Mouse (Mus musculus) effector memory CD4-positive, alpha-beta T cell, adult 5 months (primary cell): ENCODE measurements around the gene Nutm2. TPM values are rescaled to one million over a fixed set of nuclear protein-coding genes. Genes with fewer than 3 reads are reported as not detected.

Experiments used
- polyA plus RNA-seq: library from polyadenylated mRNA; unstranded; fragments of 100-300 nt; shearing (Covaris generic); gene quantifications from one replicate; pipeline ENCODE4 v1.2.1, GENCODE M21; 2017

The Nutm2 gene
- polyA plus RNA-seq, result not detected

DNA sequence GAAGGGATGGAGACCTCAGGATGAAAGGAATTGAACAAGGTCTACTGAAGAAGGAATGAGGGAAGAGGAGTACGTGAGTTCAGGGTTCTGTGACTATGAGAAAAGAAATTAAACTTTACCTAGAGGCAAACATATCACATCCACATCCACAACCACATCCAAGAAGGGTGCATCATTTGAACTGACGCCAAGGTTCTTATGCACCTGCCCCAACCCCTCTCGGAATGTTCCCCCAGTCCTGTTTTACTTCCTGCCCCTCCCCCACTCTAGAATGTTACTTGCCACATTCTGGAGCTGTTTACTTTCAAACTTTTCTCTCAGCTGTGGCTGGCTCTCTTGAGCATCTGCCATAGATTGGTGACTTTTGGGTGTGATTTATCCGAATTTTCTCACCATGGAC is at the start of gene Nutm2:
Gene Nutm2, plus strand, starts transcription at position 301 of the 400 bp plus-strand sequence.

DNA sequence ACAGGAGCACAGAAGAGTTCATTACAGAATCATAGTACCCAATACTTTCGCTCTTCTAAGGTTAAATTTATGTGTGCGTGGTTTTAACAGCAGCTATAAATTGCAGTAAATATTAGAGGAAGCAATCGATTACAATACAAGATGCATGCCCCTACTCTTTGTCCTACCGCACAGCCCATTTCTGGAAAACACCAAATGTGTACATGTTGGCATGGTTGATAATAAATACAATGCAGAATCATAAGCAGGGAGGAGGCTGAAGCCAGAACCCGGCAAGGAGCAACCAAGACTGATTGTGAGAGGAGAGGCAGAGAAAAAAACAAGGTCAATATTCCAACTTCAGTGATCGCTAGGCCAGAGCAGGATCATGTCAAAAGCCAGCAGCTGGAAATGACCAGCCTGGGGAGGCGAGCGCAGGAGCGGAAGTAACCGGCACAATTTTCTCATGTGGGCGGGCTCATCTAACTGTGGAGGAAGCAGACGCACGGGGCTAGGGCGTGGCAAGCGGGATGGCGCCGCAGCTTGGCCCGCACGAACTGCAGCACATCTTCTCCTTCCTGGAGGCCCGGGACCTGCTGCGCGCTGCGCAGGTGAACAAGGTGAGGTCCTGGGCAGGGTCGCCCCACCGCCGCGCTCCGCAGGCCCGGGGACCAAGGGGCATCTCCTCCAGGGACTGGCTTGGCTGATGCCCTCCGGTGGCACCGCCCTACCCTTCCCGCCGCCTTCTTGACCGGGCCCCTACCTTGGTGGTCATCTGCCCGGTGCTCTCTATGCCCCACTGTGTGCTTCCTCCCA is 49.5 kb upstream of the Nutm2 start, which contains the start of gene Fbxw17:
Gene Fbxw17, plus strand, starts transcription at position 476 of the 795 bp plus-strand sequence.

GRCm38 (mm10) chr13:50443812-50444211 is 23.3 kb upstream of the Nutm2 start, which contains the start of gene Gm47429:
Gm47429 (minus strand) TSS chr13:50443912.

Other genes with a start within 250 kb of the Nutm2 start
- gene Gm906, start 217.0 kb upstream of the Nutm2 start, polyA plus RNA-seq, result not detected
- gene Fbxw17, start 49.4 kb upstream of the Nutm2 start, polyA plus RNA-seq, result 25.1 TPM
- not detected for gene Gm47429, start 23.4 kb upstream of the Nutm2 start, polyA plus RNA-seq
- not detected for gene Gm904, start 175.9 kb downstream of the Nutm2 start, polyA plus RNA-seq
- not detected for gene Gm8765, start 231.0 kb downstream of the Nutm2 start, polyA plus RNA-seq